Mouse (Mus musculus) heart, embryonic 10.5 days (tissue): ENCODE measurements at regions not wholly inside any gene's neighbourhood (a gene's known extent, or its start where the extent isn't known, plus 50 kb on each side); places are given as distances from the start of the nearest gene placed in this dataset.

ENCODE experiments used
- DNase-seq: peaks from one replicate; pipeline ENCODE4 v3.0.0-alpha.2; 2017; ENCODE audit warnings: low spot score
- H3K27ac ChIP-seq: fragments of 300-500 bp; sonication (generic); 2 replicates; pipeline ENCODE4 v1.5.1; 2016; ENCODE audit warnings: mild to moderate bottlenecking
- H3K27me3 ChIP-seq: fragments of 300-500 bp; sonication (generic); 2 replicates; pipeline ENCODE4 v1.6.1; 2016; ENCODE audit warnings: mild to moderate bottlenecking; ENCODE audit not compliant: poor library complexity, insufficient read depth, severe bottlenecking
- H3K36me3 ChIP-seq: fragments of 300-500 bp; sonication (generic); 2 replicates; pipeline ENCODE4 v1.6.1; 2016; ENCODE audit warnings: mild to moderate bottlenecking, moderate library complexity
- H3K4me1 ChIP-seq: fragments of 300-500 bp; sonication (generic); 2 replicates; pipeline ENCODE4 v1.6.1; 2016; ENCODE audit warnings: mild to moderate bottlenecking
- H3K4me3 ChIP-seq: fragments of 300-500 bp; sonication (generic); 2 replicates; pipeline ENCODE4 v1.5.1; 2016; ENCODE audit warnings: mild to moderate bottlenecking, moderate library complexity
- H3K9me3 ChIP-seq: fragments of 300-500 bp; sonication (generic); 2 replicates; pipeline ENCODE4 v1.6.1; 2016; ENCODE audit warnings: mild to moderate bottlenecking, moderate library complexity
- WGBS: fragments of 180-500 bp; shearing (Covaris S2); methylation state at CpG from one replicate; pipeline ENCODE4 v1.1.7; 2016; 5-methylcytosine and 5-hydroxymethylcytosine counted together

DNA sequence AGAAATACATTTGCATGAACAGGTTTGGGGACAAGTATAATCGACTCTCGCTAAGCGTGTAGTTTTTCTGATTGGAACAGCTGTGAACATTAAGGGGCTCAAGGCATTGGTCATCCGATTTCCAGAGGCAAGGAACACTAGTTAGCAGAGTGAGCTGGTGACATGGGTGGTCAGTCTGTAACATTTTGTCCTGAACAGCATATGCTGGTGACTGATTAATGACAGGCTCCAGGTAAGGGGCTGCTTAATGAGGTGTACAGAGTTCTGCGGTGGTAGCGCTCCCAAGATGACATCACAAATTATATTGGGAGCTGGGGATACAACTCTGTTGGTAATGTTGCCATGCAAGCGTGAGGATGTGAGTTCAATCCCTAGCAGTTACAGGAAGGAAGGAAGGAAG lies 266.3 kb upstream of the Castor2 start:
- H3K4me3 ChIP-seq = no peak overlapping the region
- H3K9me3 ChIP-seq = no peaks in the 10 kb centered on the region
- H3K36me3 ChIP-seq = no peaks in the 10 kb centered on the region
- WGBS = 86% methylated on average over 7 of the region's 7 CpGs
- H3K27me3 ChIP-seq = no peaks in the 10 kb centered on the region
- H3K4me1 ChIP-seq = no peaks in the 10 kb centered on the region
- DNase-seq = no peak
- H3K27ac ChIP-seq = no peak overlapping the region

DNA sequence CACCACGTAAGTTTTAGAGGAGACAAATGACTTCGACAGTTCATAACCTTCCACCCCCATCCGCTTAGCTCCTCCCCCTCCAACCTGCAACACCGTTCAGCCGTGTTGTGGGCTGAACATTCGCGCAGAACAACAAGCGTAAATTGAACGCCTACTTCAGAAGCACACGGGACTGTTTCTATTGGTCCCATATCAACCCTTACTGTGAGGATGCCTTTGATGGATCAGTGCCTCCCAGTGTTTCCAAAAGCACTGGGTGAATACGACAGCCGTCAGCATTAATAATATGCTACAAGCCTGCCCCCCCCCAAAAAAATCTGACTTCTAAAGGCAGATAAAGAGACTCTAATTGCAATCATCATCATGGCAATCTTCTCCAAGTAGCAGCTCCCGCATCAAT lies 271.3 kb upstream of the Castor2 start:
- Histone ChIP-seq H3K4me1 (no peaks in the 10 kb centered on the region), H3K27me3 (no peaks in the 10 kb centered on the region), H3K36me3 (no peaks in the 10 kb centered on the region), H3K27ac (no peak overlapping the region), H3K4me3 (no peak overlapping the region), H3K9me3 (no peaks in the 10 kb centered on the region)
- 87% methylated on average over 13 of the region's 13 CpGs for WGBS
- no peak for DNase-seq

DNA sequence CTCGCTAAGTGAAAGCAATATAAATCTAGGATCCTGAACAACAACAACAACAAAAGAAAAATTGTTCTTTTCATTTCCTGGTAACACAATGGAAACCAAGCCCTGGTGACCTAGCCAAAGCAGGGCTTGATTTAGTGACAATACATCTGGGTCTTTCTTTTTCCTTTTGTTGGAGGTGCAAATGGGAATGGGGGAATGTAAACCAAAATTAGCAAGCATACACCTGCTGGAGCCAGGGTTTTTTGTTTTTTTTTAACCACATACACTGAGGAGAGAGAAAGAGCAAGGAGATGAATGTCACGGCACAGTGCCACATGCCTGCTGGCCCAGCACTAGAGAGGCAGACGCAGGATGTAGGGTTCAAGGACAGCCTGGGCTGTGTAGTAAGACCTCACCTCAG lies 275.6 kb upstream of the Castor2 start:
- WGBS = 76% methylated on average over 3 of the region's 3 CpGs
- no peaks in the 10 kb centered on the region for H3K9me3 ChIP-seq
- no peaks in the 10 kb centered on the region for H3K36me3 ChIP-seq
- H3K4me3 ChIP-seq = no peak overlapping the region
- no peak overlapping the region for H3K27ac ChIP-seq
- no peaks in the 10 kb centered on the region for H3K27me3 ChIP-seq
- H3K4me1 ChIP-seq = no peaks in the 10 kb centered on the region
- no peak for DNase-seq

DNA sequence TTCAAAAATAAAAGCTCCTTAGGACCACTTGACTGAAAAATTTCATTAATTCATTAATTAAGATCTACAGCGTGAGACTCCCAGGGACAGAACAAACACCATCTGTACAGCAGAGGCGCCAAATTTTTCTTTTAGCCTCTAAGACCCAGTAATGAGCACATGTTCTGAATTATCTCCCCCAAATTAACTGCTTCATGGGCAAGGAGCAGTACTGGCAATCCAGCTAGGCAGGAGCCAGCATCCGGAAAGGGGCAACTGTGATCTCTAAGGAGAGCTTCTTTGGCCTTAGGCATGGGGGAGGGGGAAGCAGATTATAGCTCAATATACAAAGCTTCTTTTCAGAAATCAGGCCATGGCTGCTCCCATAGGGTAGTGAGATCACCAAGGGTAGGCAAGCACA lies 278.2 kb upstream of the Castor2 start:
- no peak overlapping the region for H3K4me3 ChIP-seq
- H3K27me3 ChIP-seq = no peaks in the 10 kb centered on the region
- 63% methylated on average over 3 of the region's 3 CpGs for WGBS
- H3K27ac ChIP-seq = no peak overlapping the region
- no peaks in the 10 kb centered on the region for H3K36me3 ChIP-seq
- H3K4me1 ChIP-seq = no peaks in the 10 kb centered on the region
- H3K9me3 ChIP-seq = no peaks in the 10 kb centered on the region
- no peak for DNase-seq

DNA sequence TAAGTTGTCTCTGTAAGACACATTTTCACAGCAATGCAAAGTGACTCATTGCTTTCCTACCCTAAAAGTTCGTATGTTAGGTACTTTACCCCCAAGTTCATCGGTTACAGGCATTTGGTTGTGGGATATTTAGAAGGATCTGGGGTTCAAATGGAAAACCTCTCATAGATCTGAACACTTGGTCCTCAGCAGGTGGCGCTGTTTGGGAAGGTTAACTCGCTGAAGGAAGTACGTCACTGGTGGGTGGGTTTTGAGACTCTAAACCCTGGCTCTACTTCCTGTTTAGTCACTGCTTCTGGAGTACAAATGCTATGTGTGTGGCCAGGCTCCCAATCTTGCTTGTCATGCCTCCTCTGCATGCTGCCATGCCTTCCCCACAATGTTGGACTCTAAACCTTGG lies 284.0 kb upstream of the Castor2 start:
- no peaks in the 10 kb centered on the region for H3K4me1 ChIP-seq
- 84% methylated on average over 5 of the region's 5 CpGs for WGBS
- no peak for DNase-seq
- no peaks in the 10 kb centered on the region for H3K36me3 ChIP-seq
- H3K27ac ChIP-seq = no peak overlapping the region
- peaks cover 3% of the 10 kb centered on the region; the same call in 1 of the 2 replicates for H3K27me3 ChIP-seq
- H3K9me3 ChIP-seq = no peaks in the 10 kb centered on the region
- H3K4me3 ChIP-seq = no peak overlapping the region

DNA sequence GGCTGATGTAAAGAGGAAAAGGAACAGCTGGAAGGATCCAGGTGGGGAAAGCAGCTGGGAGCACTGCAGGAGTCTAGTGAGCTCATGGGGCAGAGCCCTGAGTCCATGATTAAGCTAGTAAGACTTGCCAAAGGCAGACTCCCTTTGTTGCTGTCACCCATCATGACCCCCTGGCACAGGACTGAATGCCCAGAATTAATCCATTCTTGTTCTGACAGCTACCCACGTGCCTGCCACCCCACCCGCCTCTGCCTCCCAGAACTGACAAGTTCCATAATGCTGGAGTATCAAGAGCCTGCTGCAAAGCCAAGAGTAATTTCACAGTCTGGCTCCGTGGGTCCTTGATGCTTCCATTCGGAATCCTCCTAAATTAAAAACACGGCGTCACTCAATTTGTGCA lies 285.1 kb upstream of the Castor2 start:
- no peak overlapping the region for H3K27ac ChIP-seq
- 69% methylated on average over 6 of the region's 6 CpGs for whole genome bisulfite sequencing

DNA sequence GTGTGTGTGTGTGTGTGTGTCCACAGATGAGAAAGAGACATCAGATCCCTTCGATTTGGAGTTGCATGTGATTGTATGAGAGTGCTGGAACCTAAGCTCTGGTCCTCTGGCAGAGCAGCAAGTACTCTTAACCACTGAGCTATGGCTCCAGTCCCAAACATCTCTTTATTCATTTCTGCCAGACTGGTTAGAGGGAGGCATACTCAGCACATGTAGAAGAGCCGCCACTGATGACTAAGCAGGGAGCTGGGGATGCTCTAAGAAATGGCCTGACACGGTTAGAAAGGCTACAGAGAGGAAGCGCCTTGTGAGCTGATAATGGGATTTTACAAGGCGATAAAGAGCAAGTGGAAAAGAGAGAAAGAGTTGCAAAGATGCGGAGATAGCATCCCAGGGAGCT lies 287.3 kb upstream of the Castor2 start:
- WGBS = 28% methylated on average over 6 of the region's 6 CpGs
- H3K4me3 ChIP-seq = no peak overlapping the region
- no peak for DNase-seq
- H3K27ac ChIP-seq = no peak overlapping the region
- H3K36me3 ChIP-seq = no peaks in the 10 kb centered on the region
- H3K4me1 ChIP-seq = no peaks in the 10 kb centered on the region
- H3K9me3 ChIP-seq = no peaks in the 10 kb centered on the region
- H3K27me3 ChIP-seq = peaks cover 3% of the 10 kb centered on the region; the same call in 1 of the 2 replicates

More for the DNA sequence above, 285.1 kb upstream of the Castor2 start:
- H3K4me3 ChIP-seq = no peak overlapping the region
- DNase-seq = no peak
- H3K36me3 ChIP-seq = no peaks in the 10 kb centered on the region
- H3K4me1 ChIP-seq = no peaks in the 10 kb centered on the region
- peaks cover 3% of the 10 kb centered on the region; the same call in 1 of the 2 replicates for H3K27me3 ChIP-seq
- no peaks in the 10 kb centered on the region for H3K9me3 ChIP-seq

DNA sequence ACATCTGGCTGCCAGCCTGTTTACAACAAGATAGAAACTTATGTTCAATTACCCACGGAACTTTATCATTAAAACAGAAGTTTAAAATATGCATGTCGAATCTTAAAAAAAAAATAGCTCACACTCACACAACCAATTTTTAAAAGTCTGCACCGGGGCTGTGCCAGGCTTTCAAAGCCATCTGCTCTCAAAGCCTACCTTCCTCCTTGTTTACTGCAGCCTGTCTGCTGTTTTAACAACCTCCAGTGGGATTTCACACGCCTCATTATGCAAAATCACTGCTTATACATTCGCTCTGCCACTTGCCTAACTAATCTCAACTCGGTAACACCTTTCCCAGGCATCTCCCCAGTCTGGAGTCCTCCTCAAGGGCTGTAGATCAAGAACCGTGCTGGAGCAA lies 292.6 kb upstream of the Castor2 start:
- no peaks in the 10 kb centered on the region for H3K9me3 ChIP-seq
- H3K27me3 ChIP-seq = no peaks in the 10 kb centered on the region
- H3K4me3 ChIP-seq = no peak overlapping the region
- WGBS = 48% methylated on average over 7 of the region's 7 CpGs
- H3K27ac ChIP-seq = no peak overlapping the region
- DNase-seq = no peak
- no peaks in the 10 kb centered on the region for H3K36me3 ChIP-seq
- H3K4me1 ChIP-seq = no peaks in the 10 kb centered on the region

DNA sequence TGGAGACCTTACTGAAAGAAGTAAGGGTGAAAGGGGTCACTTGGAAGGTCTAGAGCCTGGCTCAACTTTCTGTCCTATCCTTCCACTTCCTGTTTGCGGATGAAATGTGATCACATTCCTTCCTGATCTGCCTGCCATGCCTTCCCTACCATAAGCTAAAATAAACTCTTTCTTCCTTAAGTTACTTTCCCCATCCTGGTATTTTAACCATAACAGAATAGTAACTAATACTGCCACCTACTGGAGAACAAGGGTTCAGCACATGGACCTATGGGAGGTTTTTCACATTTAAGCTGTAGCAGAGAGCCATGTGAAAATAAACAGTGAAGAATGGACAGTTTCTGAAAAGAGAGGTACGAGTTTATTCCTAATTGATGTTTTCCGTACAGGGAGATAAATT lies 297.5 kb upstream of the Castor2 start:
- 74% methylated on average over 3 of the region's 3 CpGs for WGBS

DNA sequence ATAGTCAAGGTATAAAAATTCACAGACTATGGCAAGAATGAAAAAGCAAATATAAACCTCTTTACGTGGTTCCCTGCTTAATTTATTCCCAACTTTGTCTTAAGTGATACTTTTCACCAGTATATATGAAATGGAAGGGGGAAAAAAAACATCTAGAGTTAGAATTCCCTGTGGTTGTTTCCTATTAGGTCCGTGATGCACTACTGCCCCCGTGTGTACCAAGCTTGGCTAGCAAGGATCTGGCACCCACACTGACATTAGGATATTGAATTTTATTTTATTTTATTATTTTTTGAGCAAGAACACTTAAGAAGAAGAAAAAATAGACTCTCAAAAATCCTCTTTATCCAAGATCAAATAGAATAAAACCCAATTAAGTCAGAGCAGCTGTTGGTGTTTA lies 303.9 kb upstream of the Castor2 start:
- Histone ChIP-seq H3K27me3 (no peaks in the 10 kb centered on the region), H3K4me1 (no peaks in the 10 kb centered on the region), H3K4me3 (no peak overlapping the region), H3K9me3 (no peaks in the 10 kb centered on the region), H3K36me3 (no peaks in the 10 kb centered on the region), H3K27ac (no peak overlapping the region)
- 41% methylated on average over 3 of the region's 3 CpGs for WGBS
- no peak for DNase-seq

More for the DNA sequence above, 297.5 kb upstream of the Castor2 start:
- Histone ChIP-seq H3K27me3 (no peaks in the 10 kb centered on the region), H3K4me3 (no peak overlapping the region), H3K36me3 (no peaks in the 10 kb centered on the region), H3K27ac (no peak overlapping the region), H3K9me3 (no peaks in the 10 kb centered on the region), H3K4me1 (no peaks in the 10 kb centered on the region)
- no peak for DNase-seq

DNA sequence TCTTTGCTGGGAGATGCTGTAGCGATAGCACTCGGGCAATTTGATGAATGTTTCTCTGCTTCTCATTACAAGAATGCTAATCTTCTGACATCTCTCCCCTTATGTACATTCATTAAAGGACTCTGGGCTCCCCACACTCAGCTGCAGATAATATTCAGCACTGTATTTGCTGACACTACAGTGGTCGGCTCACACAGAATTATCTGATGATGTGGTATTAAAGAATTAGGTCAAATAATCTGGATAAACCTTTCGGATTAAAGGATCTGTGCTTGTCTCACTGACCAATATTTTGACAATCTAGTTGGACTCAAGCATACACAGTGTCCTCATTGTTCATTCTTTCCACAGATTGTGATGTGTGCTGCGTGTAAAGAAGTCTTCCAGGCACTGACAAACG lies 308.8 kb upstream of the Castor2 start:
- Histone ChIP-seq H3K4me1 (no peaks in the 10 kb centered on the region), H3K9me3 (no peaks in the 10 kb centered on the region), H3K27ac (no peak overlapping the region), H3K27me3 (no peaks in the 10 kb centered on the region), H3K4me3 (no peak overlapping the region), H3K36me3 (no peaks in the 10 kb centered on the region)
- DNase-seq = no peak
- WGBS = 72% methylated on average over 6 of the region's 6 CpGs

DNA sequence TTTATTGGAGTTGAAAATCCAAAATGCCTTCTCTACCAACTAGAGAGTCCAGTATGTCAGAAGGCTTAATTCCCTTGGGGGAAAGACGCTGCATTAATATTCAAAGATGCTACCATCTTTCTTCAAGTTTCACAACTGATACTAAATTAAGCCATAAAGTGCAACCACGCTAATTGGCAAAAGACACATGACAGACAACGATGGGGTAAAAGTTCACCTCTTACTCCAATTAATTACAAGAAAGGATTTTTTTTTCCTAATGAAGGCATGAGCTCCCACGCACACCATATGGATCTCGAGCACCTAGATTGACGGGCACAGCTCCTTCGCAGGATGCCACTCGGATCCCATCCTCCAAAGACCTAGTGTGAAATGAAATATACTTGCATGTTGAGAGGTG lies 311.5 kb upstream of the Castor2 start:
- 88% methylated on average over 8 of the region's 8 CpGs for WGBS
- no peaks in the 10 kb centered on the region for H3K4me1 ChIP-seq
- DNase-seq = no peak
- H3K4me3 ChIP-seq = no peak overlapping the region
- no peaks in the 10 kb centered on the region for H3K36me3 ChIP-seq
- H3K27ac ChIP-seq = no peak overlapping the region
- H3K27me3 ChIP-seq = no peaks in the 10 kb centered on the region
- H3K9me3 ChIP-seq = no peaks in the 10 kb centered on the region

DNA sequence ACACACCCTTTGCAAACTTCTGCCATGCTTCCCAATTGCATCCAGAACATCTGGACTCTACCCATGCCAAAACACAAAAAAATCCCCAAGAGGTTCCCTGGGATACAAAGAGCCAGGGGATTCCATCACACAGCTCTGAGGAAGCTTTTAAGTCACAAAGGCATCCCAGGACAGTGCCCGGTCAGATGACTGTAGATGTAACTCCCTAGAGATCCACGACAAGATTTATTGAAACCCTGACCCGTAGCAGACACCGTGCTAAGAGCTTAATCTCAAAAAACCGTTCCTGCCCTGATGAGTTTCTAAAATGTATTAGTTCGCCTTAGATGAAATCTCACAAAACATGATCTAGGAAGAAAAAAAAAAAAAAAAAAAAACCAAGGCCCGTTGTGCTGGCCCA lies 312.0 kb upstream of the Castor2 start:
- H3K27ac ChIP-seq = no peak overlapping the region
- H3K9me3 ChIP-seq = no peaks in the 10 kb centered on the region
- no peak for DNase-seq
- H3K4me3 ChIP-seq = no peak overlapping the region
- H3K27me3 ChIP-seq = no peaks in the 10 kb centered on the region
- H3K36me3 ChIP-seq = no peaks in the 10 kb centered on the region
- H3K4me1 ChIP-seq = no peaks in the 10 kb centered on the region
- 85% methylated on average over 7 of the region's 7 CpGs for WGBS

DNA sequence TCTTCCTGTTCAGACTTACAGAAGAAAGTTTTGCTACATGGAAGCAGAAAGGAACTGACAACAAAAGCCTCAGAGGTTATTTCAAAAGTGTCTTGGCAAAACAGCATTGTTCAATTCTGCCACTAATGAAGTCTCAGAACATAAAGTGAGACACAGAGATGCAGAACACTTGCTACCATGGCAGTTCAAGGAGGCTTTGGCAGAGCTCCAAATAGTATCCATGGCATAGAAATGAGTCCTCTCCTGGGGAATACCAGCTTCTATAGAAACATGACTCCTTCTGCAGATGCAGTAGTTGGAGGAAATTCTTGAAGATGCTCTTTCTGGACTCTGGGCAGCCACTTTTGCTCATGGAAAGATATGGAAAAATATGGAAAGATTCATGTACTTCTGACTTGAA lies 322.9 kb upstream of the Castor2 start:
- no peak for DNase-seq
- Histone ChIP-seq H3K4me1 (no peaks in the 10 kb centered on the region), H3K9me3 (no peaks in the 10 kb centered on the region), H3K36me3 (no peaks in the 10 kb centered on the region), H3K27ac (no peak overlapping the region), H3K27me3 (no peaks in the 10 kb centered on the region), H3K4me3 (no peak overlapping the region)
